Mouse (Mus musculus) limb, embryonic 10.5 days (tissue): ENCODE data around the gene Frmd8. TPM values are rescaled to one million over a fixed set of nuclear protein-coding genes. Genes with fewer than 3 reads are reported as not detected.
"Not testable (repeated sequence)": the region's sequence is repeated elsewhere in the genome, so short reads cannot be mapped to it uniquely, and the experiment has no call there.

Source experiments
- DNase-seq: peaks from one replicate; pipeline ENCODE4 v3.0.0-alpha.2; 2017; ENCODE audit warnings: low spot score
- H3K27ac ChIP-seq: fragments of 300-500 bp; sonication (generic); 2 replicates; pipeline ENCODE4 v1.5.1; 2016; ENCODE audit warnings: mild to moderate bottlenecking
- H3K27me3 ChIP-seq: fragments of 300-500 bp; sonication (generic); 2 replicates; pipeline ENCODE4 v1.6.1; 2016; ENCODE audit warnings: low read depth, mild to moderate bottlenecking; ENCODE audit not compliant: poor library complexity, severe bottlenecking
- H3K36me3 ChIP-seq: fragments of 300-500 bp; sonication (generic); 2 replicates; pipeline ENCODE4 v1.6.1; 2016; ENCODE audit warnings: mild to moderate bottlenecking, moderate library complexity
- H3K4me1 ChIP-seq: fragments of 300-500 bp; sonication (generic); 2 replicates; pipeline ENCODE4 v1.6.1; 2016
- H3K4me3 ChIP-seq: fragments of 300-500 bp; sonication (generic); 2 replicates; pipeline ENCODE4 v1.5.1; 2016; ENCODE audit warnings: mild to moderate bottlenecking, moderate library complexity
- H3K9me3 ChIP-seq: fragments of 300-500 bp; sonication (generic); replicated peaks from 2 replicates; pipeline ENCODE4 v1.6.1; 2016; ENCODE audit warnings: mild to moderate bottlenecking
- WGBS: fragments of 180-500 bp; shearing (Covaris S2); methylation state at CpG from one replicate; pipeline ENCODE4 v1.1.7; 2016; 5-methylcytosine and 5-hydroxymethylcytosine counted together
- polyA plus RNA-seq: library from polyadenylated mRNA; unstranded; fragments of >200 nt; fragmentation: Nextera tagmentation; extraction: Ambion mirVana; gene quantifications from 2 replicates; pipeline ENCODE4 v1.2.1, GENCODE M21; 2016

Gene Frmd8
- polyA plus RNA-seq, 1 experiment from 2014 or later = 48.7 TPM

DNA sequence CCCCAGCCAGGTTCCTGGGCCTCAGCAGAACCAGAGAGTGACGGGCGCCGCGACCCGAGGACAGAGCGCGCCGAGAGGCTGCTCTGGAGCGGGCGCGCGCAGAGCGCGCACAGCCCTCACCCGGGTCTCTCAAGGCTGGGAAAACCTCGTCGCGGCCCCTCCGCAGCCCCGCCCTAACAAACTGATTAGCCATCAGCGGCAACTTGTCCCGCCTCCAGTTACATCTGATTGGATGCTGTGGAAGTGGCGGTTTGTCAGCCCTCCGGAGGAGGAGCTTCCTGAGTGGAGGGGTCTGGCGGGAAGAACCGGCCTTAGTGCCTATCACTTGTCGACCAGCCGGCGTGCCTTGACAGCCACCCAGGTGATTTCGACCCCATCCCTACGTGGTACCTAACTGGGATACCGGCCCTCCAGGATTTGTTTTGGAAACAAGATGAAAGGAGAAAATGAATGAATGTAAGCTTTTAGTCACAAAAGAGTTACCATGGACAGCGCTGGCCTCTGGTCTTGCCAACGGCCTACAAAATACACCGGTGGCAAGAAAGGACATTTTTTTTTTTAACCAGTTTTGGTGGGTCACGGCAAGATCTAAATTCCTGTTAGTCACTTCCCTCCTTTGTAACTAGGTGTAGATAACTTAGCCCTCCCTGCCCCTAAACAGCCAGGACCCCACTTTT lies 19.1 kb upstream of the Frmd8 start, which contains the start of gene Tigd3:
Gene Tigd3 (minus strand): TSS at position 148 of the 677 bp plus-strand sequence.
- 4% methylated on average over 36 of the region's 36 CpGs for WGBS
- Histone ChIP-seq H3K27me3 (no peaks in the 10 kb centered on the region), H3K27ac (peak within 1 kb of the TSS; percentile 91), H3K9me3 (no peaks in the 10 kb centered on the region), H3K4me1 (peaks cover 29% of the 10 kb centered on the region), H3K36me3 (peaks cover 54% of the 10 kb centered on the region), H3K4me3 (peak within 1 kb of the TSS; percentile 73)
- DNase-seq = peak; percentile 94

DNA sequence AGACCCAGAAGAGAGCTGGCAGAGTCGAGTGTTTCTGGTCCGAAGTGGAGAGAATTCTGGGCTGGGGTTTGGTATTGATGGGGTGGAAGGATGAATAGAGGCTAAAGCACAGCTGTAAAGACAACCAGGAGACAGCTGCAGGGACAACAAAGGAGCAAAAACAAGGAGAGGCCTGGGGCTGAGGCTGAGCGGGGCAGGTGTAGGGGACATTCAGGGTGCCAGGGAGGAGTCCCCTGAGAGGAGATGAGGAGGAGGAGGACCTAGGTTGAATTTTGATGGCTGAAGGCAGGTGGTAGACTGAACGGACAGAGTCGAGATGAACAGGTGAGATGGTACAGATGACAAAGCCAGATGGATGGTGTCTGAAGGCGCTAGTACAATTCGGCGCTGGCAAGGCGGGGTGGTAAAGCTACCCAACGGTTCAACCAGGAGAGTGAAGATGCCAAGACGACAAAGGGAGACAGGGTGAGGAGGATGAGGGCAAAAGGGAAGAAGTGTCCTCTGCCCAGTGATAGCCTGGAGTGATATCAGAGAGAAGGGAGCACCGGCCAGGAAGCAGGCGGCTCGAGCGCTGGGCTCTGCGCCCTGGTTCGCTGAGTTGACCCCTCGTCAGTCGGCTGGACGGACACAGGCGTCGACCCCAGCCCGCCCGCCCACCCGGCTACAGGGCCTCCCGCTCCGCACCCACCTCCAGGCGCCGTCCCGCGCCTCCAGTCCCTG lies 18.4 kb upstream of the Frmd8 start:
- Histone ChIP-seq H3K27me3 (no peaks in the 10 kb centered on the region), H3K4me3 (peak overlapping the region; percentile 73), H3K4me1 (peaks cover 29% of the 10 kb centered on the region), H3K9me3 (no peaks in the 10 kb centered on the region), H3K36me3 (peaks cover 49% of the 10 kb centered on the region), H3K27ac (peak overlapping the region; percentile 91)
- no peak for DNase-seq
- 14% methylated on average over 30 of the region's 31 CpGs for WGBS

- H3K4me1 ChIP-seq = peaks cover 29% of the 10 kb centered on the region
- H3K27me3 ChIP-seq = no peaks in the 10 kb centered on the region
- H3K27ac ChIP-seq = 0 out of 2 replicates have a peak overlapping the region, but pooled peaks have one; percentile 91
- H3K4me3 ChIP-seq = peak overlapping the region; percentile 73
- no peaks in the 10 kb centered on the region for H3K9me3 ChIP-seq
- DNase-seq = no peak
- H3K36me3 ChIP-seq = peaks cover 42% of the 10 kb centered on the region
- 94% methylated on average over 13 of the region's 13 CpGs for WGBS
Observed at GRCm38 (mm10) chr19:5892735-5893134, 17.7 kb upstream of the Frmd8 start.

GRCm38 (mm10) chr19:5892262-5892661 lies 17.2 kb upstream of the Frmd8 start:
- no peak overlapping the region for H3K27ac ChIP-seq
- peak overlapping the region; percentile 6; the same call in 1 of the 2 replicates for H3K4me3 ChIP-seq
- H3K4me1 ChIP-seq = peaks cover 29% of the 10 kb centered on the region
- no peak for DNase-seq
- H3K36me3 ChIP-seq = peaks cover 37% of the 10 kb centered on the region
- H3K9me3 ChIP-seq = no peaks in the 10 kb centered on the region
- 93% methylated on average over 7 of the region's 7 CpGs for WGBS
- H3K27me3 ChIP-seq = no peaks in the 10 kb centered on the region

DNA sequence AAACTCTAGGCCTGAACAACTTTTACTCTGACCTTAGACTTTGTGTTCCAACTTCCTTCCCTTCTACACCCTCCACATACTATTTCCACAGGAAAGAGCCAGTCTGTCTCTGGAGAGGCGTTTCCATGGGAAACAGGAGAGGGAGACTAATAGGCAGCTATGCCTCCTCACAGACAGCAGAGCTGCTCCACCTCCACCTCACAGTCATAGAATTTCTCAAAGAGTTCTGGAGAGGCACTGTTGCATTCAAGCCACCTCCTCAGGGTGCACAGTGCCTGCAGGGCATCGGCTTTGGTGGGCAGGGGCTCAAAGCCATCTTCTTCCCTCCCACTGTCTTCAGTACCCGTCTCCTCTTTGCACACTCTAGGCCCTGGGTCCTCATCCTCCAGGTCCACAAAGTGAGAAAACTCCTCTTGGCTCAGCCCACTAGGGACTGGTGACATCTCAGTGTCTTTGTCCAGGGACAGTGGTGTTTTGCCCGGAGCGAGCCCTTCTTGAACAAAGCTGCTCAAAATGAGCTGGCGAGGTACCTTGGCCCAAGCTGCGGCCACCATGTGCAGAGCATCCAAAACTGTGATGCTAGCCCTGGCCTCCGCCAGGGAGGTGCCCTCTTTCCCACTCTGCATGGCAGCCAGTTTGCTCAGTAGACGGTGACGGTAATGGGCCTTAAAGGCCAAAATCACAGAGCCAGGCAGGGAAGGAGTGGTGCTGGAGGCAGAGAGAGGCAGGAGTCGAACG lies 16.6 kb upstream of the Frmd8 start:
- 93% methylated on average over 12 of the region's 12 CpGs for WGBS
- no peaks in the 10 kb centered on the region for H3K9me3 ChIP-seq
- peak overlapping the region; percentile 6; the same call in 1 of the 2 replicates for H3K4me3 ChIP-seq
- H3K36me3 ChIP-seq = peaks cover 32% of the 10 kb centered on the region
- peaks cover 29% of the 10 kb centered on the region for H3K4me1 ChIP-seq
- no peak overlapping the region for H3K27ac ChIP-seq
- no peak for DNase-seq
- no peaks in the 10 kb centered on the region for H3K27me3 ChIP-seq

GRCm38 (mm10) chr19:5889211-5889610 lies 14.1 kb upstream of the Frmd8 start:
- Histone ChIP-seq H3K27me3 (no peaks in the 10 kb centered on the region), H3K36me3 (peaks cover 16% of the 10 kb centered on the region), H3K9me3 (no peaks in the 10 kb centered on the region), H3K4me3 (no peak overlapping the region), H3K4me1 (peaks cover 23% of the 10 kb centered on the region), H3K27ac (no peak overlapping the region)
- WGBS = 77% methylated on average over 4 of the region's 4 CpGs
- no peak for DNase-seq

- WGBS = 83% methylated on average over 3 of the region's 3 CpGs
Observed at GRCm38 (mm10) chr19:5887234-5887815, 12.3 kb upstream of the Frmd8 start.

DNA sequence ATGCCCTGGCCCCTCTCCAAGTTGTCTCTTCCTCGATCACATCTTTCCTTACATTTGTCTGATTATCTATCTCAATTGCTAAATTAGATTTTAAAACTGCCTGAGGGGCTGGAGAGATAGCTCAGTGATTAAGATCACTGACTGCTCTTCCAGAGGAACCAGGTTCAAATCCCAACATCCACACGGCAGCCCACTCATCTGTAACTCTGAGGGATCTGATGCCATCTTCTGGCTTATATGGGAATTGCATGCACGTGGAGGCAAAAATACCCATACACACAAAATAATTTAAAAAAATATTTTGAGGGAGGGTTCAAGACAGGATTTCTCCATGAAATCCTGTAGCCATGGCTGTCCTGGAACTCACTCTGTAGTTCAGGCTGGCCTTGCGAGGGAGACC lies 10.8 kb upstream of the Frmd8 start:
- WGBS = 58% methylated on average over 4 of the region's 4 CpGs
- no peaks in the 10 kb centered on the region for H3K36me3 ChIP-seq
- no peak for DNase-seq
- no peaks in the 10 kb centered on the region for H3K4me1 ChIP-seq
- H3K4me3 ChIP-seq = no peak overlapping the region
- no peaks in the 10 kb centered on the region for H3K9me3 ChIP-seq
- H3K27me3 ChIP-seq = no peaks in the 10 kb centered on the region
- H3K27ac ChIP-seq = no peak overlapping the region

More at GRCm38 (mm10) chr19:5887234-5887815, 12.3 kb upstream of the Frmd8 start:
- no peak overlapping the region for H3K4me3 ChIP-seq
- no peak for DNase-seq
- no peaks in the 10 kb centered on the region for H3K27me3 ChIP-seq
- H3K27ac ChIP-seq = no peak overlapping the region
- H3K9me3 ChIP-seq = no peaks in the 10 kb centered on the region
- H3K36me3 ChIP-seq = peaks cover 11% of the 10 kb centered on the region
- H3K4me1 ChIP-seq = 0 out of 2 replicates have a peak, but pooled peaks cover 7% of the 10 kb centered on the region

DNA sequence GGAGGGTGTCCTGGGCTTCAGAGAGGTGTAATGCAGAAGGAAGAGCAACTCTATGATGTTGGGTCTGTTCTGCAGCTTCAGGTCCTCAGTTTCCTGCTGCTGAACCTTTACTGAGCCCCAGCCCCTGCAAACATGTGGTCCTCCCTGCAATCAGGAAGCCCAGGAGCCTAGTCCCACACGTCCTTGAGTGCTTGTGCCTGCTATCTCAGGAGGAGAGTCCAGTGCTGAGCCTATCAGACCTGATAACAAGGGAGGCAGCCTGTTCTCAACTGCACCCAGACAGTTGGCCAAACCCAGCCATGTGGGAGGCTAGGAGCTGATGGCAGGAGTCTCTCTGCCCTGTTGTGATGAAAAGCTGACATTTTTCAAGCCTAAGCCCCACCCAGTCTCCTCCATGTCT lies 8.9 kb upstream of the Frmd8 start:
- H3K27me3 ChIP-seq = no peaks in the 10 kb centered on the region
- 0 out of 2 replicates have a peak overlapping the region, but pooled peaks have one; percentile 28 for H3K27ac ChIP-seq
- no peaks in the 10 kb centered on the region for H3K9me3 ChIP-seq
- no peaks in the 10 kb centered on the region for H3K4me1 ChIP-seq
- no peaks in the 10 kb centered on the region for H3K36me3 ChIP-seq
- 55% methylated on average over 1 of the region's 1 CpGs for WGBS
- no peak for DNase-seq
- no peak overlapping the region for H3K4me3 ChIP-seq

- H3K36me3 ChIP-seq, H3K4me1 ChIP-seq, H3K27ac ChIP-seq, H3K4me3 ChIP-seq, DNase-seq, H3K9me3 ChIP-seq, H3K27me3 ChIP-seq: not testable (repeated sequence)
- WGBS = 91% methylated on average over 5 of the region's 5 CpGs
Observed at GRCm38 (mm10) chr19:5882079-5882478, 7.0 kb upstream of the Frmd8 start.

- Histone ChIP-seq H3K27me3 (no peaks in the 10 kb centered on the region), H3K9me3 (no peaks in the 10 kb centered on the region), H3K4me1 (peaks cover 6% of the 10 kb centered on the region; the same call in 1 of the 2 replicates), H3K27ac (no peak overlapping the region), H3K4me3 (no peak overlapping the region), H3K36me3 (no peaks in the 10 kb centered on the region)
- DNase-seq = no peak
- 93% methylated on average over 6 of the region's 6 CpGs for WGBS
Observed at GRCm38 (mm10) chr19:5881155-5881554, 6.1 kb upstream of the Frmd8 start.

DNA sequence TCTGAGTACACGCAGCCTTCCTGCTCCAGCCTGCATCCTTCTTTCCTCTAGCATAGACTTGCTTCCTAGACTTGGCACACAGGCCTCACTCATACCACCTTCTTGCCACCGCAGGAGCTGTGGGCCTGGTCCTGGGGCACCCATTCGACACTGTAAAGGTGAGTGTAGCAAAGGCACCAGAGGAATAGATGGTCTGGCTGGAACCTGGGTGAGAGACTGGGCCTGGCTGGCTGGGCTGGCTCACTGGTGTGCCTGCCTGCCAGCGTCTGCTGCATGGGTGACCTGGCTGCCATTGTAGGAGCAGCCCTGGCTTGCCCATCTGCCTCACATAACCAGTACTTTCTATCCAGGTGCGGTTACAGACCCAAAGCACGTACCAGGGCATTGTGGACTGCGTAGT lies 4.7 kb upstream of the Frmd8 start:
- no peak for DNase-seq
- 95% methylated on average over 7 of the region's 7 CpGs for WGBS
- H3K27me3 ChIP-seq = no peaks in the 10 kb centered on the region
- no peak overlapping the region for H3K4me3 ChIP-seq
- peaks cover 14% of the 10 kb centered on the region for H3K4me1 ChIP-seq
- H3K36me3 ChIP-seq = no peaks in the 10 kb centered on the region
- H3K9me3 ChIP-seq = no peaks in the 10 kb centered on the region
- no peak overlapping the region for H3K27ac ChIP-seq
